Comparison of ENCODE assay signal across 10 mouse cellular contexts in genomic region chr5:22116922-22117321, GRCm38 (mm10).
"Had no signal": no experiment of that assay in that cellular context is flagged by ENCODE, and none has a peak within 500 bp of the region (broad histone marks: within the 10 kb centered on the region; RNA-seq: fewer than 3 reads in every experiment).

No protein-coding gene starts in this region.

- H3K9ac ChIP-seq: limb, embryonic 13.5 days; liver, embryonic 14.5 days had no signal

- H3K9me3 ChIP-seq: limb, embryonic 13.5 days had no signal

- H3K27me3 ChIP-seq: limb, embryonic 13.5 days had no signal

- H3K4me2 ChIP-seq: limb, embryonic 13.5 days had no signal

- DNase-seq: kidney, adult 11 months; kidney, postnatal 14 days; left cerebral cortex, postnatal 4 days; lung, adult 18-20 months; midbrain, embryonic 14.5 days; right cerebral cortex, adult 18-20 months; right cerebral cortex, postnatal 25 days; thymus, postnatal 4 days had no signal

- H3K36me3 ChIP-seq: limb, embryonic 13.5 days had no signal

- H3K27ac ChIP-seq: limb, embryonic 13.5 days; liver, embryonic 14.5 days had no signal

- H3K4me3 ChIP-seq: limb, embryonic 13.5 days had no signal
